Mouse (Mus musculus) intestine, embryonic 14.5 days (tissue): ENCODE data around the gene Fam185a. TPM values are rescaled to one million over a fixed set of nuclear protein-coding genes. Genes with fewer than 3 reads are reported as not detected.

Experiments
- ATAC-seq: fragments of 200-750 bp; cut with Nextera tagmentation; replicated peaks from 2 replicates; pipeline ENCODE4 v1.8.0; 2017; ENCODE audit warnings: low read depth, moderate number of reproducible peaks, moderate TSS enrichment, moderate library complexity; ENCODE audit not compliant: low FRiP score, low TSS enrichment
- DNase-seq: peaks from one replicate; pipeline ENCODE4 v3.0.0-alpha.2; 2018; ENCODE audit warnings: low spot score
- H3K27ac ChIP-seq: fragments of 300-500 bp; sonication (generic); 2 replicates; pipeline ENCODE4 v1.5.1; 2014; ENCODE audit warnings: low read depth, mild to moderate bottlenecking, control low read depth
- H3K27me3 ChIP-seq: fragments of 300-500 bp; sonication (generic); replicated peaks from 2 replicates; pipeline ENCODE4 v1.6.1; 2014; ENCODE audit warnings: low read length, control low read depth; ENCODE audit not compliant: control insufficient read depth, insufficient read depth
- H3K36me3 ChIP-seq: fragments of 300-500 bp; sonication (generic); 2 replicates; pipeline ENCODE4 v1.6.1; 2014; ENCODE audit warnings: low read length, control low read depth; ENCODE audit not compliant: control insufficient read depth, insufficient read depth
- H3K4me1 ChIP-seq: fragments of 300-500 bp; sonication (generic); replicated peaks from 2 replicates; pipeline ENCODE4 v1.6.1; 2014; ENCODE audit warnings: low read length, control low read depth, mixed read lengths; ENCODE audit not compliant: control insufficient read depth, insufficient read depth
- H3K4me2 ChIP-seq: fragments of 300-500 bp; sonication (generic); 2 replicates; pipeline ENCODE4 v1.6.1; 2014; ENCODE audit warnings: low read length
- H3K4me3 ChIP-seq: fragments of 300-500 bp; sonication (generic); 2 replicates; pipeline ENCODE4 v1.5.1; 2014; ENCODE audit warnings: low read depth, low read length, control low read depth, mixed read lengths
- H3K9ac ChIP-seq: fragments of 300-500 bp; sonication (generic); 2 replicates; pipeline ENCODE4 v1.6.1; 2014; ENCODE audit warnings: mild to moderate bottlenecking, low read length
- H3K9me3 ChIP-seq: fragments of 300-500 bp; sonication (generic); 2 replicates; pipeline ENCODE4 v1.6.1; 2016; ENCODE audit warnings: low read length, control low read depth; ENCODE audit not compliant: control insufficient read depth
- WGBS: fragments of 180-500 bp; shearing (Covaris S2); extraction: QIAGEN DNeasy Blood & Tissue Kit; methylation state at CpG from one replicate; pipeline ENCODE4 v1.1.7; 2014; 5-methylcytosine and 5-hydroxymethylcytosine counted together
- polyA plus RNA-seq: library from polyadenylated mRNA; unstranded; fragments of >200 nt; fragmentation: Nextera tagmentation; extraction: Ambion mirVana; gene quantifications from 2 replicates; pipeline ENCODE4 v1.2.1, GENCODE M21; 2014

Fam185a gene
- polyA plus RNA-seq, 1 experiment from 2014 or later: 11.1 TPM

DNA sequence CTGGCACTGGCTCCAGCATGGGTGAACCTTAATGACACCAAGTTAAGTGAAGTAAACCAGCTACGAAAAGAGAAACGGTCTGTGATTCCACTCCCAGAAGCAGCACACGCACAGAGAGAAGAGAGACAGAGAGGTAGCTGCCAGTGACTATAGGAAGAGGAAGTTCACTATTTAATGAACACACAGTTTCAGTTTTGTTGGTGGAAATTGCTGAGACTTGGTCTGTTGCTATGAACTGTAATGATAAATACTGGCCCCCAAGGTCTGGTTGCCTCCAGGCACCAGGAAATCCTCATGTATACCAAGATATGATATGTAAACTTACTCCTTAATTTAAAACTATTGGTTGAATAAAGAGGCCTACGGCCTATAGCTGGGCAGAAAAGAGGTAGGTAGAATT lies 38.3 kb upstream of the Fam185a start:
- 60% methylated on average over 4 of the region's 4 CpGs for WGBS
- DNase-seq: no peak

DNA sequence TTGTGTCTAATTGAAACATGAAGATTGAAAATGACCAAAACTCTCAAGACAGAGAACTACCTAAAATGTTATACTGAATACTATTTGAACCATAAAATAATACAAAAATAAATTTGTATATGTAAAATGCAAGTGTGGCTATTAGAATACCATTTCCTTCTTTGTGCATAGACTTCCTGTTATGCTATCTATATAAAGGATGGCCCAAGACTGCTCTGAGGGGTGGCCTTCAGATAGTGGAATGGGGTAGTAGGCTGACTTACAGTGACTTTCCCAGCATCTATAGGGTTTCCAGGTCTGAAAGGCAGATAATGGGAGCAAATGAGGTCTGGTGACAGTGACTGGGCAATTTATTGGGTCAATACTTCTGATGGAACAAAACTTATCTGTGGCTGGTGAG lies 37.4 kb upstream of the Fam185a start:
- H3K27ac ChIP-seq: no peak overlapping the region
- H3K36me3 ChIP-seq: no peaks in the 10 kb centered on the region
- no peak for ATAC-seq
- peaks cover 23% of the 10 kb centered on the region for H3K4me1 ChIP-seq
- no peaks in the 10 kb centered on the region for H3K27me3 ChIP-seq
- H3K9ac ChIP-seq: no peak overlapping the region
- no peak overlapping the region for H3K4me3 ChIP-seq
- H3K9me3 ChIP-seq: no peaks in the 10 kb centered on the region
- no peak overlapping the region for H3K4me2 ChIP-seq
- no peak for DNase-seq

More for the DNA sequence above, 38.3 kb upstream of the Fam185a start:
- H3K4me2 ChIP-seq: no peak overlapping the region
- no peak overlapping the region for H3K4me3 ChIP-seq
- H3K36me3 ChIP-seq: no peaks in the 10 kb centered on the region
- no peak overlapping the region for H3K27ac ChIP-seq
- H3K27me3 ChIP-seq: no peaks in the 10 kb centered on the region
- no peak for ATAC-seq
- H3K9ac ChIP-seq: no peak overlapping the region
- peaks cover 22% of the 10 kb centered on the region for H3K4me1 ChIP-seq
- H3K9me3 ChIP-seq: no peaks in the 10 kb centered on the region

DNA sequence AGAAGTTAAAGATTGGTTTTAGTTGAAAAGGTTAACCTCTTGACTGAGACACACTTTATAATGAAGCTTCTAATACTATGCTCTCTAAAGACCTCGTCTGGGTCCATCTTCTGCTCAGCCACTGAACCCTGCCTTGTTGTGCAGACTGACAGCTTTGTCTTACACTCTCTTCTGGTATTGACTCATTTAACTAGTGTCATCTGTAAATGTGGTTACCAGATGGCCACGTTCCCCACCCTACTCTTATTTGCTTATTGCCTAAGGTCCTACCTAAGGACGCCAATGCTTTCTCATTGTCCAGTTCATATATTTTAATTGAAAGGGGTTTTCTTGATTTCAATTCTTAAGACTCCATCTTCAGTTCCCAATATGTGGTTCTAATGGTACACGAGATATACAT lies 35.9 kb upstream of the Fam185a start:
- Histone ChIP-seq H3K9me3 (no peaks in the 10 kb centered on the region), H3K4me1 (peaks cover 8% of the 10 kb centered on the region), H3K36me3 (no peaks in the 10 kb centered on the region), H3K9ac (no peak overlapping the region), H3K27me3 (no peaks in the 10 kb centered on the region), H3K27ac (no peak overlapping the region), H3K4me3 (no peak overlapping the region), H3K4me2 (no peak overlapping the region)
- DNase-seq (no peak), ATAC-seq (no peak)
- 79% methylated on average over 4 of the region's 4 CpGs for WGBS

DNA sequence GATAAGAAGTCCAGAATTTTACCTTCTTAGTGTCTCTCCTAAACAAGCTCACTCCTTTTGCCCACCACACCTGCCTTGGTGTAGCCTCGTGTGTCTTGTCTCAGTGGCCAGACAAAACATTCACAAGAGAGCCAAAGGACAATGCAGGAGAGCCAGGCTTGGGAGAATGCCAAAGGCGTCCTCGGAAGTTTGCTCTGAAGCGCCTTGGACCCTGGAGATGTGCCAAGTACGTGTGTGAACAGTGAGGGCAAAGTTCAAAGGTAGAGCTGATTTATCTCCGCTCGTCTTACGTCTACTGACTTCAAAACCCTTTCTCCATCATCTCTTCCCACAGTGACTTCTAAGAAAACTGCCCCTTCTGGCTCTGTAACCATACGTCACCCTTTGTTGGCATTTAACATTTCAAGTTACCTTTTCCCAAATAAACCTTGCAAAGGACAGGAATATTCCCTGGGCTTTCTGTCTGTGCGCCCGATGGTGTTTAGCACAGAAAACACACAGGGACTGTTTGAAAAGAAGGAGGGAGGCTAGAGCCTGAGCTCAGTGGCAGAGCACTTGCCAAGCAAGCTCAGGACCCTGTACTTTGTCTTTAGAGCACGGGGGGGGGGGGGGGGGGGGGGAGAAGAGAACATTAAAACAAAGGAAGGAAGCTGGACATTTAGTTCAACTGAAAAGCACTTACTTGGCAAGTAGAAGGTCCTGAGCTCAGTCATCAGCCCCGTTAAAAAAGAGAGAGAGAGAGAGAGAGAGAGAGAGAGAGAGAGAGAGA lies 33.0 kb upstream of the Fam185a start:
- DNase-seq (no peak), ATAC-seq (no peak)
- H3K36me3 ChIP-seq: no peaks in the 10 kb centered on the region
- WGBS: 19% methylated on average over 13 of the region's 13 CpGs
- H3K9ac ChIP-seq: no peak overlapping the region
- H3K4me1 ChIP-seq: peaks cover 9% of the 10 kb centered on the region; the same call in 1 of the 2 replicates
- H3K9me3 ChIP-seq: no peaks in the 10 kb centered on the region
- H3K4me3 ChIP-seq: no peak overlapping the region
- H3K27ac ChIP-seq: peak overlapping the region; percentile 38; the same call in 1 of the 2 replicates
- no peak overlapping the region; the same call in 1 of the 2 replicates for H3K4me2 ChIP-seq
- H3K27me3 ChIP-seq: no peaks in the 10 kb centered on the region

DNA sequence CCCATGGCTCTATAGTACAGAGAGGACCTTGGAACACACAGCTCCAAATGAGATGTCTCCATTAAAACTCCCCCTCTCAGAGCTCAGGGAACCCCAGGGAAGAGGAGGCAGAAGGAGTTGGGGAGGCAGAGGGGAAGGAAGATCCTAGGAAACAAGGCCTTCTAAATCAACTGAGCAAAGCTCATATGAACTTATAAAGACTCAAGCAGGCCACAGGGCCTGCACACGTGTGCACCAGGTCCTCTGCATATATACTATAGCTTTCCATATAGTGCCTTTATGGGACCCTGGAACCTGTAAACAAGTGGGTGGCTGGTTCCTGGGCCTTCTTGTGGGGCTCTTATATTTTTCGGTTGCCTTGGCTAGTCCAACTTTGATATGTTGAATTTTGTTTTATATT lies 30.2 kb upstream of the Fam185a start:
- H3K36me3 ChIP-seq: no peaks in the 10 kb centered on the region
- no peak overlapping the region for H3K4me3 ChIP-seq
- no peak overlapping the region for H3K9ac ChIP-seq
- H3K4me1 ChIP-seq: peaks cover 9% of the 10 kb centered on the region; the same call in 1 of the 2 replicates
- H3K27me3 ChIP-seq: no peaks in the 10 kb centered on the region
- ATAC-seq (no peak), DNase-seq (no peak)
- 83% methylated on average over 2 of the region's 2 CpGs for WGBS
- no peak overlapping the region for H3K27ac ChIP-seq
- H3K9me3 ChIP-seq: no peaks in the 10 kb centered on the region
- H3K4me2 ChIP-seq: no peak overlapping the region

DNA sequence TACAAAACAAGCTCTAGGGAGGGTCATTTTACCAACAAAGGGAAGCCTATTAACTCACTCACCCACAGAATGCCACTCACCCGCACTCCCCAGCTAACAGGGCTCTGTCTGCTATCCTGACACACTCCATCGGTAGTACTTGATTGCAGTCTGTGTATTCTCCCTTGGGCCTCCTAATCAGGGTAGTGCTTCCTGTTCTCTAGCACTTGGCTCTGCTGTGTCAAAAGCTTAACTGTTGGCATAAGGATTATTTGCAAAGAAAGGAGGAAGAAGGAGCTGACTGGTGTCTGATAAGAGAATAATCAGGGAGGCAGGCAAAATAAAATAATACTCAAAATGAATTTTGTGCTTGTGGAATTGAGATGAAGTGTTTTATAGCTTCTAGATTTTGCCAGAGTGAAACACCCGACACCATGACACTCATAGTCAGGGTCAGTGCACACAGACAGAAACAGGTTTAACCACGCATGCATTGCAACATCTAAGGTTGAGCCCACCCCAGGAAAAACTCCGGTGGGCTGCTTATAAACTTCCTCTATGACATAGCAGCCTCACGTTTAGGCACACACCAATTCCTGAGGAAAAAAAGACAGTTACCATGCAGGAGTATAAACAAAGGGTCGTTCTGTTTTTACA lies 29.4 kb upstream of the Fam185a start:
- H3K4me3 ChIP-seq: no peak overlapping the region
- no peak for ATAC-seq
- no peak overlapping the region for H3K4me2 ChIP-seq
- no peak overlapping the region for H3K27ac ChIP-seq
- H3K36me3 ChIP-seq: no peaks in the 10 kb centered on the region
- no peak overlapping the region for H3K9ac ChIP-seq
- WGBS: 23% methylated on average over 7 of the region's 7 CpGs
- DNase-seq: no peak
- peaks cover 9% of the 10 kb centered on the region; the same call in 1 of the 2 replicates for H3K4me1 ChIP-seq
- no peaks in the 10 kb centered on the region for H3K27me3 ChIP-seq
- H3K9me3 ChIP-seq: no peaks in the 10 kb centered on the region

DNA sequence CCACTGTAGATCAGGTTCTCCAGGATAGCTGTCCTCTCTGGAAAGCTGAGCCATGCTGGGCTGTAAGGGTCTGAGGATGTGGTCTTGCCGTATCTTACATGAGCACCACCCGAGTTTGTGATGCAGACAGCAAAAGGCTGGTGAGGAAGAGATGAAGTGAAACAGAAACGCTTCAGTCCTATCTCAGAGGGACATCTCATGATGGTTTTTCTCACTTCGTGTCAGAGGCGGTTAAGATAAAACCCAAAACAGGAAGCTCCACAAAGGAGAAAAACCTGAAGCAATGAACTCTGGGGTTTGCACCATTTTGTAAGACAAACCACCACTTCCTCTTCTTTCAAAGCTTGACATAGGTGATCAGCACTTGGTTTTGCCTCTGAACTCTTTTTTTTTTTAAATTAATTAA lies 13.5 kb upstream of the Fam185a start:
- H3K4me2 ChIP-seq: no peak overlapping the region
- H3K27me3 ChIP-seq: no peaks in the 10 kb centered on the region
- H3K36me3 ChIP-seq: no peaks in the 10 kb centered on the region
- H3K9me3 ChIP-seq: no peaks in the 10 kb centered on the region
- ATAC-seq: no peak
- DNase-seq: no peak
- WGBS: 76% methylated on average over 5 of the region's 5 CpGs
- no peak overlapping the region for H3K27ac ChIP-seq
- no peak overlapping the region for H3K9ac ChIP-seq
- no peaks in the 10 kb centered on the region for H3K4me1 ChIP-seq
- H3K4me3 ChIP-seq: no peak overlapping the region

DNA sequence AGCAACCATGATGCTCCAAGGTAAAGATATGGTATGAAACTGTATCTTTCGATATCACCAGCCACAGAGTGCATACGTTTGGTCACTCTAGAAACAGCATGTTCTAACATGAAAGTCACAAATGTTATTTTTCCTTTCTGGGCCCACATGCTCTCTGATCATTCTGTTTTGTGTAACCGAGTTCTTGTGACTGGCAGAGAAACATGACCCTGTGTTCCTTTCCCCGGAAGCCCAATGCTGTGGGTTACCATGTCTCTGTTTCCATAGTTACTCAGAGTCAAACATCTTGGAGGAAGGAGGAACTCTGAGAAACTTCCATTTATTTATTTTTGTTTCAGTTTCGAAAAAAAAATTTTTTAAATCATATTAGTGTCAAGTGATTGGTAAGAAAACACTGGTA lies 12.7 kb upstream of the Fam185a start:
- WGBS: 74% methylated on average over 5 of the region's 5 CpGs
- Histone ChIP-seq H3K4me2 (no peak overlapping the region), H3K9ac (no peak overlapping the region), H3K9me3 (no peaks in the 10 kb centered on the region), H3K27me3 (no peaks in the 10 kb centered on the region), H3K4me3 (no peak overlapping the region), H3K4me1 (no peaks in the 10 kb centered on the region), H3K36me3 (no peaks in the 10 kb centered on the region), H3K27ac (no peak overlapping the region)
- no peak for DNase-seq
- ATAC-seq: no peak

DNA sequence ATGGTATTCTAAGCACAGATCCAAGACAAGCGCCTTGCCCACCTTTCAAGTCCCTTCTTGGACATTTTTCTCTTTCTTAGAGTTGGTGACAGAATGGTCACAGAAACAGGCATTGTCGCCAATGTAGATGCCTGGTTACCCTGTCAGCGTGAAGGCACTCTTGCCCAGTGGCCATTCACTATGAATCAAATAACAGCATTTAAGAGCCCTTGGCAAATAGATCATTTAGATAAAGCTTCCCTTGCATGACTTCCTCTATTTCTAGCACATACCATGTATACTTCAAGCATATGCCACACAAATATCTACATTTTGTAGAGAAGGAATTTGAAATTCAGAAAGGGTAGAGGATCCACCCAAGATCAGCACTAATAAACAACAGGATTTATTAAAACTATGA lies 11.4 kb upstream of the Fam185a start:
- Histone ChIP-seq H3K9ac (no peak overlapping the region), H3K4me2 (no peak overlapping the region), H3K4me3 (no peak overlapping the region), H3K27ac (no peak overlapping the region), H3K4me1 (no peaks in the 10 kb centered on the region), H3K27me3 (no peaks in the 10 kb centered on the region), H3K9me3 (no peaks in the 10 kb centered on the region), H3K36me3 (no peaks in the 10 kb centered on the region)
- WGBS: 94% methylated on average over 3 of the region's 3 CpGs
- DNase-seq (no peak), ATAC-seq (no peak)
